Mouse (Mus musculus): ENCODE measurements around the gene Nfatc3.

Nfatc3 gene

GRCm38 (mm10) chr8:106115897-106116296 is 57.3 kb downstream of the Nfatc3 start:
- no peak for DNase-seq (ENCODE audit: extremely low read depth, insufficient read length, low spot score)

- DNase-seq (ENCODE audit: extremely low read depth, insufficient read length, low spot score), result no peak
These were observed 64.8 kb downstream of the Nfatc3 start for GRCm38 (mm10) chr8:106123443-106123842.

DNA sequence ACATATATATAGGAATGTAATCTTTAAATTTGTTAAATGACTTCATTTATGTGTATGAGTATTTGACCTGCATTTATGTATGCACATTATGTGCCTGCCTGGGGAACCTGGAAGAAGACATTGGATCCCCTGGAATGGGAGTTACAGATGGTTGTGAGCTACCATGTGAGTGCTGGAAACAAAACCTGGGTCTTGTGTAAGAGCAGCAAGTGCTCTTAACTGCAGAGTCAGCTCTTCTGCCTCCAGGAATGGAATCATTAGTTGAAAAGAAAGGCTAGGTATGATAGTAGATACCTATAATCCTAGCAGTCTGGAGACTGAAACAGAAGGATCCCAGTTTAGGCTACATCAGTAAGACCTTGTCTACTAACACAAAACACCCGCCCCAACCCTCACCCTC is 67.4 kb downstream of the Nfatc3 start:
- DNase-seq (ENCODE audit: extremely low read depth, insufficient read length, low spot score), result no peak

DNA sequence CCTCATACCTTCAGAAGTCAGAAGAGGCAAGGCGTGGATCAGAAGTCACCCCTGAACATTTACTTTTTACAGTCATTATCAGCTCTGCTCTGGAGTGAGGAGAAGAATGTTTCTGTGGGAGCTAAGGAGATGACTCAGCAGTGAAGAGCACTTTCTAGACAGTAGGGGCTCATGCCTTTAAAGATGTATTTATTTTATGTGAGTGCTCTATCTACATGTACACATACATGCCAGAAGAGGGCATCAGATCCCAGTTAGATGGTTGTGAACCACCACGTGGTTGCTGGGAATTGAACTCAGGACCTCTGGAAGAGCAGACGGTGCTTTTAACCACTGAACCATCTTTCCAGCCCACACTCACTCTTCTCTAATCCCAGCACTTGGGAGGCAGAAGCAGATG is 68.4 kb downstream of the Nfatc3 start:
- DNase-seq (ENCODE audit: extremely low read depth, insufficient read length, low spot score), result no peak

- DNase-seq (ENCODE audit: extremely low read depth, insufficient read length, low spot score), result no peak
These were observed 69.3 kb downstream of the Nfatc3 start for GRCm38 (mm10) chr8:106127882-106128410.

GRCm38 (mm10) chr8:106129232-106129930 is 70.7 kb downstream of the Nfatc3 start:
- no peak for DNase-seq (ENCODE audit: extremely low read depth, insufficient read length, low spot score)

GRCm38 (mm10) chr8:106129997-106130396 is 71.4 kb downstream of the Nfatc3 start:
- DNase-seq (ENCODE audit: extremely low read depth, insufficient read length, low spot score), result no peak

- no peak for DNase-seq (ENCODE audit: extremely low read depth, insufficient read length, low spot score)
These were observed 71.9 kb downstream of the Nfatc3 start for GRCm38 (mm10) chr8:106130505-106130904.

GRCm38 (mm10) chr8:106131021-106131420 is 72.4 kb downstream of the Nfatc3 start:
- no peak for DNase-seq (ENCODE audit: extremely low read depth, insufficient read length, low spot score)

GRCm38 (mm10) chr8:106131488-106132222 is 73.0 kb downstream of the Nfatc3 start:
- no peak for DNase-seq (ENCODE audit: extremely low read depth, insufficient read length, low spot score)

DNA sequence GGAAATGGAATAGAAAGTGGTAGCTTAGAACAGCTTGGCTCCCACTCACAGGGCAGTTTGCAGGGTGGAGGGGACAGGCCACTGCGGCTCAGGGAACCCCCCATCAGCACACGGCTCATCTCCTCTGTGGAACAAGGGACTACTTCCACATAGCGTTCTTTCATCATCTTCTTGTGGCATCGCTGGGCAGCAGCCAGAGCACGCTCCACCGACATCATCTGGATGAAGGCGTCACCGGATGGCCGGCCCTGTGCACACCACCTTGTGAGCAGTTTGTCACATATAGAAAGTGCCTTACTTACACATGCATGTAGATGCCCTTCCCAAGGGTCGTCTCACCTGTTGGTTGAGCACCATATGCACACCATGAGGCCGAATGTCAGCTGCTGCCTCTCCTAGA is 73.7 kb downstream of the Nfatc3 start:
- DNase-seq (ENCODE audit: extremely low read depth, insufficient read length, low spot score), result no peak

DNA sequence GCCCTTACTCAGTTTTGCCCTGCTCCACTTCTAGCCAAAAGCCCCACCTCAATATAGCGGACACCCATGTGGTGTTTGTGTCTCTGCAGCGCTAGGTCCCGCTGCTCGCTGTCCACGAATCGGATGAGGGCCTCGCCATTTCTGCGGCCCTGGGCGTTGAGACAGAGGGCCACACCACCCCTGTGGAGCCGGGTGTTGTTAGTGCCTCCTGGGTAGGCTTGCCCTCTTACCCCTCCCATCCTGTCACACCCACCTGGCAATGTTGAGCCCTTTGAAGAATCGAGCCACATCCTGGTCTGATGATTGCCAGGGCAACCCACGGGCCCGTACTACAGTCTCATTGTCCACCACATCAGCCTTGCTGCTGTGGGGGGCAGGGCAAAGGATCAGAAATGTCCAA is 74.9 kb downstream of the Nfatc3 start:
- DNase-seq (ENCODE audit: extremely low read depth, insufficient read length, low spot score), result no peak

GRCm38 (mm10) chr8:106133946-106134345 is 75.3 kb downstream of the Nfatc3 start:
- DNase-seq (ENCODE audit: extremely low read depth, insufficient read length, low spot score), result no peak

- no peak for DNase-seq (ENCODE audit: extremely low read depth, insufficient read length, low spot score)
These were observed 76.3 kb downstream of the Nfatc3 start for GRCm38 (mm10) chr8:106134751-106135571.

DNA sequence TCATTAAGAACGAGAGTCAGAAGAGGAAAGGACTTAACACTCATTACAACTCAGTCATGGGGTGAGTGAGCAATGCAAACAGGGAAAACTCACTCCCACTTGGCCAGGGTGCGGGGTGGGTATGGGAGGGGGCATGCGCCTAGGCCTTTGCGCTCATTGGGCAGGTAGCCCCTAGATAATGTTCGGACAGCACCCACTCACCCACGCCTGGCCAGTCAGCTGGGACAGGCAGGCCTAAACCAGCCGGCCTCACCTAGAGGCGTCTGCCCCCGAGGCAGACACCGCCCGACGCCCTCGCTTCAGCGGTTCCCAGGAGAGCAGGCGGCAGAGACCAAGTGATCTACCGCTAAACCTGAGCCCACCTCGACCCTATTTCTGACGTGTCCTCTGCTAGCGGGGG is 77.0 kb downstream of the Nfatc3 start:
- DNase-seq (ENCODE audit: extremely low read depth, insufficient read length, low spot score), result no peak

DNA sequence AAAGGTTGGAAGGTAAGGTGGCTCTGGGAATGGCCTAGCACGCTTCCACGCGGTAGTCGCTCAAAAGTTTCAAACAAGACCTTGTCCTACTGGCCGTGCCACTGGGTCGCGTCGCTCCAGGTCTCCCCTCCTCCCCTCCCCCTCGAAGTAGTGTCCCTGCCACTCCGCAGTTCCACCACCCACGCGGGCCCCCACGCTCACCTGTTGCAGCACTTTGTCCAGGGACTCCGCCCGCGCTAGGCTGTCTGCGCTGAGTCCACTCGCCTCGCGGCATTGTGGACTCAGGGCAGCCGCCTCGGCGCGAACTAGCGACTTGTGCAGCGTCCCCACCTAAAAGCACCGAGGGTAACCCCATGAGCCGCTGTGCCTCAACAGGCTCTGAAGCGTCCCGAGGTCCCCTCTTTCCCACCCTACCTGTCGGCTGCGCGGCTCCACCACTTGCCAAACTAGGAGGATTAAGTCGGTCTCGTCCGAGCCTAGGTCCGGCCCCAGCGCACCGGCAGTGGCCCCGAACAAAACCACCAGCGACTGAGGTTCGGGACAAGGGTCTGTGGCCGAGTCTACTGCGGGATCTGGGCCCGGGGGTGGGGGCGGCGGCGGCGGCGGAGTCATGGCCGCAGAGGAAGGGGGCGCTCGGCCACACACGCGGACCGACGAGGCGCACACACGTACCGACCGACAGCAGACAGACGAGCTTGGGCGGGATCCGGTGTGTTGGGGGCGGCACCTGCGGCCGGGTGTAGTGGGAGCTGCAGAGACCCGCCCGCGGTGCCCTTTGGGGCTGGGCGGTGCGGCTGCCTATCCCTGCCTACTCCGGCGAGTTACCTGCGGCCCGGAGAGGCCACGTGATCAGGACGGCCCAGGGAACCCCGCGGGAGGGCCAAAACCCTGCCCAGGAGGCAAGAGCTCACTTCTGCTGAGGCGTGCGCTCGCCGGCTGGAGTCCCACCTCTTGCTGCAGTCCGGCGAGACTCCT is 77.8 kb downstream of the Nfatc3 start, which contains the start of gene Esrp2:
Esrp2 (minus strand) TSS at position 819 of the 975 bp plus-strand sequence.
- no peak for DNase-seq (ENCODE audit: extremely low read depth, insufficient read length, low spot score)

DNA sequence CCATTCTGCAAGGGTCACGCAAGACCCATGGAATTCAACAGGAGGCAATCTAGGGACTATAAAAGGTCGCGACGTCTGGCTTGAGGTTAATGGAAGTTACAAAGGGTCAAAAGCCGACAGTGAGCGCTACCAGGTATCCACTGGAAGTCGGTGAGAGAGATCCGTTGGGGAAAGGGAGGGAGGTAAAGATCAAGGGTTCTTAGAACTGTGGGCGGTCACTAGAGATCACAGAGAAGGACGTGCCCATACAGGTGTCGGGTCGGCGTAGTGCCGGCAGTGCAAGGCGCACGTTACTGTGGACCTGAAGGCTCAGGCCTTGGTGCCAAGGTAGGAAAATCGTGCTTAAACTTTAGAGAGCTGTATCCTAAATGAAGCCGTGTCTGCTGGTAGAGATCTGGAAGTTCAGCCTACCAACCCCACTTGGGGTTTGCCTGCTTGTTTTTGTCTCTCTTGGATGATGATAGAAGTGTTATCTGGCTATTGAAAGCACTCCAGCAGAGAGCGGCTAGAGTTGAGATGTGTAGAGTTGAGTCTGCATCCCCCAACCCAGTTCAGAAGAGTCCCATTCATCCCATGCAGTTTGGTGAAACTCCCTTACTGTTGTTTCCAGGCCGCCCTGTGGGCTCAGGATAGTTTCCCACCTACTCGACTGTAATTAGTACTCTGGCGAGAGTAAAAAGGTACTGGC is 78.7 kb downstream of the Nfatc3 start:
- no peak for DNase-seq (ENCODE audit: extremely low read depth, insufficient read length, low spot score)

DNA sequence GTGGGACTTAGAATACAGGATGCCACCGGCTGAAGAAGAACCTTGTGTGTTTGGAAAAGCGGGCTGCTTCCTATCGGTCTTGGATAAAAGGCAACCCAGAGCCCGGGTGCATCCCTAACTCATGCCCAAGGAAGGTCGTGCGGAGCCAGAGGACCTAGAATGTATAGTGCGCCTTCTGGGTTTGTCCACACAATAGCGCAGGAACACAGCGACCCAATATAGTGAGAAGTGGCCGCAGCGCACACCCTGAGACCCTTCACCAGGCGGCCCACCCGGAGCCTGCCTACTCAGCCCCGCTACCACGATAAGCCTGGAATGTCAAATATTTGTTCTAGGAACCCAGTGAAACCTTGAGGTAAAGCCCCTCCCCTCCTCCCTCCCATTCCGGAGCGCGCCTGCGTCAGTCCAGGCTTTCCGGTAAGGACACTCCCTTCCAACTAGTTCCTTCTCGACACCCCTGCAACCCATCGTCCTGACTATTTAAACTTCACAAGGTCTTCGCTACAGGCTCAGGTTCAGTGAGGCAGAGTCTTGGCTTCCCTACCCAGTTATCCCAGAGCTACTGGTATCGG is 79.4 kb downstream of the Nfatc3 start:
- DNase-seq (ENCODE audit: extremely low read depth, insufficient read length, low spot score), result peak; percentile 41

- DNase-seq (ENCODE audit: extremely low read depth, insufficient read length, low spot score), result no peak
These were observed 80.0 kb downstream of the Nfatc3 start for GRCm38 (mm10) chr8:106138616-106139015.

Data from 3134 (cell line).